Mouse (Mus musculus) limb, embryonic 11.5 days (tissue): ENCODE measurements around the gene Gna15. TPM values are rescaled to one million over a fixed set of nuclear protein-coding genes. Genes with fewer than 3 reads are reported as not detected.
A peak's percentile ranks its signal among the peaks of the same experiment; 100 is the strongest.

Experiments used
- ATAC-seq: fragments of 200-750 bp; cut with Nextera tagmentation; 2 replicates; pipeline ENCODE4 v1.8.0; 2017; ENCODE audit warnings: low read depth; ENCODE audit not compliant: insufficient number of reproducible peaks, low FRiP score, low TSS enrichment
- DNase-seq: peaks from one replicate; pipeline ENCODE4 v3.0.0-alpha.2; 2015; ENCODE audit warnings: low spot score
- H3K27ac ChIP-seq: fragments of 300-500 bp; sonication (generic); replicated peaks from 2 replicates; pipeline ENCODE4 v1.5.1; 2014; ENCODE audit warnings: low read depth, mild to moderate bottlenecking, low read length
- H3K27me3 ChIP-seq: fragments of 300-500 bp; sonication (generic); 2 replicates; pipeline ENCODE4 v1.6.1; 2014; ENCODE audit warnings: mild to moderate bottlenecking, low read length, mixed read lengths; ENCODE audit not compliant: control insufficient read depth, insufficient read depth
- H3K36me3 ChIP-seq: fragments of 300-500 bp; sonication (generic); 2 replicates; pipeline ENCODE4 v1.6.1; 2014; ENCODE audit warnings: mild to moderate bottlenecking, low read length, moderate library complexity, mixed read lengths; ENCODE audit not compliant: control insufficient read depth, insufficient read depth
- H3K4me1 ChIP-seq: fragments of 300-500 bp; sonication (generic); 2 replicates; pipeline ENCODE4 v1.6.1; 2014; ENCODE audit warnings: low read length, mixed read lengths; ENCODE audit not compliant: control insufficient read depth, insufficient read depth
- H3K4me2 ChIP-seq: fragments of 300-500 bp; sonication (generic); 2 replicates; pipeline ENCODE4 v1.6.1; 2014; ENCODE audit warnings: low read depth, mild to moderate bottlenecking, moderate library complexity; ENCODE audit not compliant: severe bottlenecking
- H3K4me3 ChIP-seq: fragments of 300-500 bp; sonication (generic); 2 replicates; pipeline ENCODE4 v1.5.1; 2014; ENCODE audit warnings: low read depth, low read length
- H3K9ac ChIP-seq: fragments of 300-500 bp; sonication (generic); 2 replicates; pipeline ENCODE4 v1.6.1; 2014; ENCODE audit warnings: mild to moderate bottlenecking, low read length
- H3K9me3 ChIP-seq: fragments of 300-500 bp; sonication (generic); 2 replicates; pipeline ENCODE4 v1.6.1; 2016; ENCODE audit warnings: low read length; ENCODE audit not compliant: control insufficient read depth
- WGBS: fragments of 180-500 bp; shearing (Covaris S2); extraction: QIAGEN DNeasy Blood & Tissue Kit; methylation state at CpG from one replicate; pipeline ENCODE4 v1.1.7; 2014; 5-methylcytosine and 5-hydroxymethylcytosine counted together
- polyA plus RNA-seq: library from polyadenylated mRNA; unstranded; fragments of >200 nt; fragmentation: Nextera tagmentation; extraction: Ambion mirVana; gene quantifications from 2 replicates; pipeline ENCODE4 v1.2.1, GENCODE M21; 2014

The Gna15 gene
- polyA plus RNA-seq, 1 experiment from 2014 or later = 0.99 TPM

DNA sequence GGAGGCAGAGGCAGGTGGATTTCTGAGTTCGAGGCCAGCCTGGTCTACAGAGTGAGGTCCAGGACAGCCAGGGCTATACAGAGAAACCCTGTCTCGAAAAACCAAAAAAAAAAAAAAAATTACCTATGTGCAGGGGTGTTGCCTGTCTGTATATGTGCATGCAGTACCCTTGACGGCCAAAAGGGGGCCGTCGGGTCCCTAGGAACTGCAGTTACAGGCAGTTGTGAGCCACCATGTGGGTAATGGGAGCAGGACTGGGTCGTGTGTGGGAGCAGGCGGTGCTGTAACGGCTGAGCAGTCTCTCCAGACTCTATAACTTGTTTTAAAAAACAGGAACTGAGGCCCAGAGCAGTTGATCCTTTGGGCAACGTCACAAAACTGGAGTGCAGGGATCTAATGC lies 40.0 kb downstream of the Gna15 start:
- 26% methylated on average over 8 of the region's 9 CpGs for WGBS
- Histone ChIP-seq H3K4me1 (no peaks in the 10 kb centered on the region), H3K9me3 (no peaks in the 10 kb centered on the region), H3K36me3 (peaks cover 23% of the 10 kb centered on the region), H3K27ac (no peak overlapping the region), H3K4me2 (no peak overlapping the region), H3K27me3 (peaks cover 21% of the 10 kb centered on the region), H3K4me3 (no peak overlapping the region), H3K9ac (no peak overlapping the region)
- no peak for ATAC-seq
- peak; percentile 58 for DNase-seq

DNA sequence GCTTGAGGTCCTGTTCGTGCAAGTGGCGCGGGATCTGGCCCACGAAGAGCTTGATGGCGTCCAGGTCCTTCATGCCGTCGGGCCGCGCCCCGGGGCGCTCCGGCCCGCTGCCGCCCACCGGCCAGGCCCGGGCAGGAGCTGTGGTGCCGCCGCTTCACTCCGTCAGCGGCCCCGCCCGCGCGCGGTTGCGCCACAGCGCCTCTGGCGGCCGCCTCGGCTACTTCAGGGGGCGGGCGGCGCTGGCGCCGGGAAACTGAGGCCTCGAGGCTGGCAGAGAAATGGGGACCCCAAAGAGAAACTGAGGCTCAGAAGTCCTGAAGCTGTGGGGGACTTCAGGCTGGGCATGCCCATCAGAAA lies 41.5 kb downstream of the Gna15 start, which contains the start of gene Celf5:
Celf5 (minus strand) TSS at position 177 of the 357 bp plus-strand sequence.
- H3K9me3 ChIP-seq = no peaks in the 10 kb centered on the region
- ATAC-seq (no peak), DNase-seq (peak; percentile 73)
- peak within 1 kb of the TSS; percentile 67 for H3K4me2 ChIP-seq
- H3K27me3 ChIP-seq = peaks cover 21% of the 10 kb centered on the region
- peak within 1 kb of the TSS; percentile 47; the same call in 1 of the 2 replicates for H3K9ac ChIP-seq
- WGBS = 0% methylated on average over 33 of the region's 36 CpGs
- H3K27ac ChIP-seq = no peak within 1 kb of the TSS
- H3K36me3 ChIP-seq = peaks cover 8% of the 10 kb centered on the region
- H3K4me3 ChIP-seq = peak within 1 kb of the TSS; percentile 28
- no peaks in the 10 kb centered on the region for H3K4me1 ChIP-seq

DNA sequence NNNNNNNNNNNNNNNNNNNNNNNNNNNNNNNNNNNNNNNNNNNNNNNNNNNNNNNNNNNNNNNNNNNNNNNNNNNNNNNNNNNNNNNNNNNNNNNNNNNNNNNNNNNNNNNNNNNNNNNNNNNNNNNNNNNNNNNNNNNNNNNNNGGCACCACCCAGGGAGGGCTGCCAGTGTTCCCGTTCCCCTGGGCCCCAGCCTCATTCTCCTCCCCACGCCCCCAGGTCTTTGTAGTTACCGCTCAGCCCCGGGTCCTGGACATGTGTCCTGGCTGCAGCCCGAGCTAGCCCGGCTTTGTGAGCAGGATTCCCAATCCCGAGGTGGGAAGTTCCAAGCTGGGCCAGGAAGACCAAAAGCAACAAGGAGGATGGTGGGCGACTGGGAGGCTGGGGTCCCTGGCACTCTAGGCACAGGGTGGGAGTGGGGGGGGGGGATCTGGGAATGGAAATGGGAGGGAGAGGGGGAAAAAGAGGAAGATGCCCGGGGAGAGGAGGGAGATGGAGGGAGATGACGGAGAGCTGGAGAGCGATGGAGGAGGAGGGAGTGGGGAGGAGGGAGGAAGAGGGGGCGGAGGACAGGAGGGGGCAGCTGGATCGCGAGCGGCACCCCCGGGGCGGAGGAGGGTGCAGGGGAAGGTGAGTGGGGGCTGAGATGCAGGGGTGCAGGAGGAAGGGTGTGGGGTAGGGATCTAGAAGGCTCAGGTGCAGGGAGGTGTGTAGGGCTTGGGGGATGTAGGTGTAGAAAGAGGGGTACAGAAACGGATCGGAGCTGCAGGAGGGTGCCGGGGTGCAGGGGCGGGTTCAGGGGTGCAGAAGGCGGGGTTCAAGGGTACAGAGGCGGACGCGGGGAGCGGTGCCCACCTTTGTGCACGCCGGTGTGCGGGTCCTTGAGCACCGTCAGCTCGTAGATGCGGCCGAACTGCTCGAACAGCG lies 42.2 kb downstream of the Gna15 start:
- 4% methylated on average over 34 of the region's 35 CpGs for WGBS
- no peak for ATAC-seq
- H3K4me2 ChIP-seq = peak overlapping the region; percentile 67
- H3K9ac ChIP-seq = peak overlapping the region; percentile 47; the same call in 1 of the 2 replicates
- no peaks in the 10 kb centered on the region for H3K9me3 ChIP-seq
- peaks cover 26% of the 10 kb centered on the region for H3K27me3 ChIP-seq
- peak overlapping the region; percentile 28 for H3K4me3 ChIP-seq
- H3K27ac ChIP-seq = no peak overlapping the region
- H3K36me3 ChIP-seq = peaks cover 3% of the 10 kb centered on the region; the same call in 1 of the 2 replicates
- DNase-seq = no peak
- no peaks in the 10 kb centered on the region for H3K4me1 ChIP-seq

DNA sequence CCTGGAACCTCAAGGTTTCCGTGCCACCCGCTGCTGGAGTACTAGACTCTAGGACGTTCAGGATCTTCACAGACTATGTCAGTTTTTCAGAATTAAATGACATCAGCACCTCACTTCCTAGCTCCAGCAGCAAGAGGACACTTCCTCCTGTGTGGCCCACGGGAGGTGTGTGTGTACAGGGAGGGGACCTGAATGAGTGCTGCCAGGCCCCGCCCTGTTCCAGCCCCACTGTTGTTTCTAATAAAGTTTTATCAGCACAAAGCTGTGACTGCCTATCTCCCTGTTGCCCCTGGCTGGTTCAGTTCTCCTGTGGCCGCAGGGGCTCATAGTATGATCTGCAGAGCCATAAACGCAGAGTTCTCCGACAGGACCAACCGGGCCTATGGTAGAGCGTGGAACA lies 49.6 kb downstream of the Gna15 start:
- ATAC-seq (no peak), DNase-seq (no peak)
- peaks cover 48% of the 10 kb centered on the region for H3K27me3 ChIP-seq
- H3K4me1 ChIP-seq = 0 out of 2 replicates have a peak, but pooled peaks cover 3% of the 10 kb centered on the region
- H3K36me3 ChIP-seq = no peaks in the 10 kb centered on the region
- H3K9me3 ChIP-seq = no peaks in the 10 kb centered on the region
- H3K9ac ChIP-seq = no peak overlapping the region
- no peak overlapping the region for H3K27ac ChIP-seq
- no peak overlapping the region for H3K4me3 ChIP-seq
- 78% methylated on average over 10 of the region's 10 CpGs for WGBS
- H3K4me2 ChIP-seq = no peak overlapping the region

DNA sequence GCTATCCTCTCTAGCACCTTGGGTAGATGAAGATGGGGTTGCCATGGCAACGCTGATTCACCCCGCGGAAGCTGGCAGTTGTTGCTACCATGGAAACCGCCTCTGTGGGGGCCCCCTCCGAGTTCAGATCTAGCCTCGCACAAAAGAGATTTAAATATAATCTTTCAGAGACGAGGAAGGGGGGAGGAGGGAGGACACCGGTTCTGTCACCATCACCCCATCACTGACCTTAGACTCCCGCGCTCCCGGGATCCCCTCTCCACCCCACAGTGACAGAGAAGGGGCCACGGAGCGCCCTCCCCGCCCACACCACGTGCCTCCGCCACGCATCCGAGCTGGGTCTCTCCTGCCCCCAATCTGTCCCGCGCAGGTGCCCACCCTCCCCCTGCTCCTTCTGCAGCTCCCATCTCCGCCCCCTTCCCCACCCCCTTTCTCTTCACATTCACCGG lies 51.0 kb downstream of the Gna15 start:
- H3K36me3 ChIP-seq = no peaks in the 10 kb centered on the region
- no peaks in the 10 kb centered on the region for H3K9me3 ChIP-seq
- 0 out of 2 replicates have a peak, but pooled peaks cover 3% of the 10 kb centered on the region for H3K4me1 ChIP-seq
- no peak for DNase-seq
- no peak overlapping the region for H3K9ac ChIP-seq
- H3K4me3 ChIP-seq = no peak overlapping the region
- under 1% methylated on average over 22 of the region's 22 CpGs for WGBS
- H3K4me2 ChIP-seq = no peak overlapping the region
- ATAC-seq = no peak
- H3K27ac ChIP-seq = no peak overlapping the region
- peaks cover 48% of the 10 kb centered on the region for H3K27me3 ChIP-seq

DNA sequence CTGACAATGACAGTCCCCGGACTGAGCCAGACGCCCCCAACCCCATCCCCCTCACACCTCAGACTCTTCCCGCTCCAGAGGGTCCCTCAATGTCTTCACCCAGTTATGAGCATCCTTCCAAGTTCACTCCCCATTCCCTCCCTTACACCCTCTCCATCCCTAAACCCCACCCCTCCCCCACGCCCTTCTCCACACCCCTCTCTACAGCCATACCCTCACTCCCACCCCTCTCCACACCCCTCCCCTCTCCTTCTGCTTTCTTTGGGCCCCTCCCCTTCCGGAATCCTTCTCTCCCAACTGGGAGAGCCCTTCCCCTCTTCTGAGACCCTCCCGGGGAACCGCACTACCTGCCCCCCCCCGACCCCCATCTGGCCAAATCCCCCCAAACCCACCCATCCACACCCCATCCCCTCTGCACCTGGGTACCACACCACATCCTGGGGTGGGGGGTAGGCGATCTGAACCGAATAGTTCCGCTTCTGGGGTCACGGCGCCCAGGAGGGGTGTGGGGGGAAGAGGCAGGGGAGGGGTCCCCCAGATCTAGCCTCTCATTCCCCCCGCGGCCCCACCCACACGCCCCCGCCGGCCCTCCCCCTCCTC lies 51.5 kb downstream of the Gna15 start:
- Histone ChIP-seq H3K36me3 (no peaks in the 10 kb centered on the region), H3K4me2 (no peak overlapping the region), H3K9me3 (no peaks in the 10 kb centered on the region), H3K9ac (no peak overlapping the region), H3K4me1 (0 out of 2 replicates have a peak, but pooled peaks cover 3% of the 10 kb centered on the region), H3K4me3 (no peak overlapping the region), H3K27ac (no peak overlapping the region), H3K27me3 (peaks cover 48% of the 10 kb centered on the region)
- DNase-seq (no peak), ATAC-seq (no peak)
- WGBS = 4% methylated on average over 18 of the region's 18 CpGs

DNA sequence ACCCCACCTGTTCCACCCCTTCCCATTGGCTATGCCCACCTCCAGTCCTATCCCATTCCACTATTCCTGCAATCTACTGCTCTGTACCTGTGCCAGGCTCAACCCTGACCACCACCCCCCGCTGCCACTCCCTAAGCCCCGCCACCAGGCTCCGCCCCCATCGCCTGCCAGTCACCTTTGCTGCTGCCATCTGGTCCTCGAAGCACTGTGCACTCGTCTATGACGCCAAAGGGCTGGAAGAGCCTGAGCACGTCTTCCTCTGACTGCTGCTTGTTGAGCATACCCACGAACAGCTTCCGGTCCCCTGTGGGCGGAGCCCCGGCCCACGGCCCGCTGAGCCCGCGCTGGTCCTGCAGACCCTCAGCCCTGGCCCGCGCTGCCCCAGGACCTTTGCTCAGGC lies 53.6 kb downstream of the Gna15 start:
- no peak overlapping the region for H3K27ac ChIP-seq
- no peak overlapping the region for H3K4me2 ChIP-seq
- no peak overlapping the region for H3K9ac ChIP-seq
- no peaks in the 10 kb centered on the region for H3K36me3 ChIP-seq
- no peaks in the 10 kb centered on the region for H3K9me3 ChIP-seq
- WGBS = 43% methylated on average over 18 of the region's 18 CpGs
- 0 out of 2 replicates have a peak, but pooled peaks cover 3% of the 10 kb centered on the region for H3K4me1 ChIP-seq
- ATAC-seq (no peak), DNase-seq (no peak)
- no peak overlapping the region for H3K4me3 ChIP-seq
- peaks cover 55% of the 10 kb centered on the region for H3K27me3 ChIP-seq

DNA sequence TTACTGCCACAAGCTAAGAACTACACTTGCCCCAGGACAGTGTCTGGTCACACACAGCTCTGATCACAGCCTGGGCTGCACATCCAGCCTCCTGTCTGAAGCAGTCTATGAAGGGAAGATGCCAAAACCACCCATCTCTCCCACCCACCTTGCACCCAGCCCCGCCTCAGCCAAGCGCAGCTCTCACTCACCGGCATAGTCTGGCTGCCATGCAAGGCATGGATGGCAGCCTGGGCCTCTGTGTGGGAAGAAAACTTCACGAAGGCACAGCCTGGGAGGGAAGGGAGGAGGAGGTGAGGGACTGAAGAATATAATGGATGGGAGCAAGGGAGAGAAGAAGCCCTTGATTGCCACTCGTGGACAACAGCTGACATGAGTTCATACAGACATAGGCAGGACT lies 54.8 kb downstream of the Gna15 start:
- ATAC-seq = no peak
- H3K4me2 ChIP-seq = no peak overlapping the region
- H3K4me1 ChIP-seq = 0 out of 2 replicates have a peak, but pooled peaks cover 3% of the 10 kb centered on the region
- H3K9ac ChIP-seq = no peak overlapping the region
- no peak overlapping the region for H3K4me3 ChIP-seq
- 88% methylated on average over 5 of the region's 5 CpGs for WGBS
- DNase-seq = no peak
- peaks cover 60% of the 10 kb centered on the region for H3K27me3 ChIP-seq
- no peaks in the 10 kb centered on the region for H3K9me3 ChIP-seq
- no peak overlapping the region for H3K27ac ChIP-seq
- no peaks in the 10 kb centered on the region for H3K36me3 ChIP-seq
